Mouse (Mus musculus): ENCODE results near the gene Camk2g. TPM values are rescaled to one million over a fixed set of nuclear protein-coding genes. Genes with fewer than 3 reads are reported as not detected.

The Camk2g gene
- total and polyA plus RNA-seq, 3 experiments, result 14.1 to 27.1 TPM; not detected in 1

- Histone ChIP-seq H3K27me3 (ENCODE audit: control insufficient read depth in 1 of 2, insufficient read depth in 2 of 2, low read length in 2 of 2) (no peaks in the 10 kb centered on the region), H3K9ac (ENCODE audit: control insufficient read depth, low read depth, low read length, poor library complexity, severe bottlenecking) (no peak overlapping the region), H3K4me1 (ENCODE audit: control insufficient read depth in 1 of 2, insufficient read depth in 2 of 2, low read length in 2 of 2) (no peaks in the 10 kb centered on the region), H3K36me3 (ENCODE audit: control insufficient read depth in 1 of 2, insufficient read depth in 2 of 2, low read length in 2 of 2) (peaks cover 0 to 4% of the 10 kb centered on the region in 2 experiments; a peak in 3 of 4 replicates), H3K79me2 (ENCODE audit: control insufficient read depth, insufficient read depth, low read length, poor library complexity) (no peaks in the 10 kb centered on the region), H3K27ac (ENCODE audit: control insufficient read depth, low read depth, low read length) (no peak overlapping the region), H3K4me3 (ENCODE audit: control insufficient read depth in 1 of 2, insufficient read depth in 1 of 2, low read depth in 2 of 2, low read length in 2 of 2) (no peak overlapping the region), H3K9me3 (replicated peaks; ENCODE audit: insufficient read depth, low read length) (no peaks in the 10 kb centered on the region)
- DNase-seq (ENCODE audit: low read depth, low spot score), result no peak
- TF ChIP-seq MYB (IDR thresholded peaks at IDR 0.05; ENCODE audit: low read depth, low read length), result no peak
- TF ChIP-seq GABPA (IDR thresholded peaks at IDR 0.05; ENCODE audit: low read depth, low read length), result no peak
- TF ChIP-seq KAT2A (conservative IDR thresholded peaks at IDR 0.05; ENCODE audit: low read depth, low read length), result no peak
Measured at GRCm38 (mm10) chr14:20775661-20776060, 18.2 kb downstream of the Camk2g start.

GRCm38 (mm10) chr14:20773410-20773809, 20.5 kb downstream of the Camk2g start:
- Histone ChIP-seq H3K4me1 (ENCODE audit: control insufficient read depth in 1 of 2, insufficient read depth in 2 of 2, low read length in 2 of 2) (no peaks in the 10 kb centered on the region), H3K9me3 (replicated peaks; ENCODE audit: insufficient read depth, low read length) (no peaks in the 10 kb centered on the region), H3K4me3 (ENCODE audit: control insufficient read depth in 1 of 2, insufficient read depth in 1 of 2, low read depth in 2 of 2, low read length in 2 of 2) (no peak overlapping the region), H3K36me3 (ENCODE audit: control insufficient read depth in 1 of 2, insufficient read depth in 2 of 2, low read length in 2 of 2) (no peaks in the 10 kb centered on the region; a peak in 1 of 4 replicates), H3K27me3 (ENCODE audit: control insufficient read depth in 1 of 2, insufficient read depth in 2 of 2, low read length in 2 of 2) (no peaks in the 10 kb centered on the region), H3K27ac (ENCODE audit: control insufficient read depth, low read depth, low read length) (no peak overlapping the region), H3K9ac (ENCODE audit: control insufficient read depth, low read depth, low read length, poor library complexity, severe bottlenecking) (no peak overlapping the region), H3K79me2 (ENCODE audit: control insufficient read depth, insufficient read depth, low read length, poor library complexity) (no peaks in the 10 kb centered on the region)
- DNase-seq (ENCODE audit: low read depth, low spot score), result no peak
- TF ChIP-seq RCOR1 (IDR thresholded peaks at IDR 0.05; ENCODE audit: low read depth, low read length) (no peak), POLR2AphosphoS5 (IDR thresholded peaks at IDR 0.05; ENCODE audit: borderline replicate concordance, low read depth, low read length) (no peak), NRF1 (IDR thresholded peaks at IDR 0.05; ENCODE audit: insufficient read depth, low read depth, low read length, poor library complexity, severe bottlenecking) (no peak)

GRCm38 (mm10) chr14:20772808-20773207, 21.1 kb downstream of the Camk2g start:
- Histone ChIP-seq H3K9me3 (replicated peaks; ENCODE audit: insufficient read depth, low read length) (no peaks in the 10 kb centered on the region), H3K27ac (ENCODE audit: control insufficient read depth, low read depth, low read length) (no peak overlapping the region), H3K79me2 (ENCODE audit: control insufficient read depth, insufficient read depth, low read length, poor library complexity) (no peaks in the 10 kb centered on the region), H3K4me3 (ENCODE audit: control insufficient read depth in 1 of 2, insufficient read depth in 1 of 2, low read depth in 2 of 2, low read length in 2 of 2) (no peak overlapping the region), H3K36me3 (ENCODE audit: control insufficient read depth in 1 of 2, insufficient read depth in 2 of 2, low read length in 2 of 2) (no peaks in the 10 kb centered on the region; a peak in 1 of 4 replicates), H3K27me3 (ENCODE audit: control insufficient read depth in 1 of 2, insufficient read depth in 2 of 2, low read length in 2 of 2) (no peaks in the 10 kb centered on the region), H3K4me1 (ENCODE audit: control insufficient read depth in 1 of 2, insufficient read depth in 2 of 2, low read length in 2 of 2) (no peaks in the 10 kb centered on the region), H3K9ac (ENCODE audit: control insufficient read depth, low read depth, low read length, poor library complexity, severe bottlenecking) (no peak overlapping the region)
- no peak for DNase-seq (ENCODE audit: low read depth, low spot score)
- no peak for TF ChIP-seq EP300 (IDR thresholded peaks at IDR 0.05; ENCODE audit: low read depth in 1 of 2, low read length in 2 of 2)
- no peak for TF ChIP-seq JUND (IDR thresholded peaks at IDR 0.05; ENCODE audit: low read depth, low read length)
- no peak for TF ChIP-seq ZMIZ1 (IDR thresholded peaks at IDR 0.05; ENCODE audit: low read depth, low read length)
- no peak for TF ChIP-seq HCFC1 (IDR thresholded peaks at IDR 0.05; ENCODE audit: low read depth, low read length)
- no peak for TF ChIP-seq SMC3 (IDR thresholded peaks at IDR 0.05; ENCODE audit: low read depth, low read length)
- no peak for TF ChIP-seq CHD1 (IDR thresholded peaks at IDR 0.05; ENCODE audit: low read depth, low read length)
